Mouse (Mus musculus): ENCODE measurements at regions not wholly inside any gene's neighbourhood (a gene's known extent, or its start where the extent isn't known, plus 50 kb on each side); places are given as distances from the start of the nearest gene placed in this dataset.

- DNase-seq, result no peak
- intact Hi-C loops (cut with DNase I; ENCODE audit: low total_unique reads), result no loop called here
These were observed 293.8 kb upstream of the Npvf start for GRCm38 (mm10) chr6:50948061-50948460.

GRCm38 (mm10) chr6:50949361-50949760 lies 295.1 kb upstream of the Npvf start:
- DNase-seq, result no peak
- intact Hi-C loops (cut with DNase I; ENCODE audit: low total_unique reads), result no loop called here

GRCm38 (mm10) chr6:50949883-50950583 lies 295.8 kb upstream of the Npvf start:
- intact Hi-C loops (cut with DNase I; ENCODE audit: low total_unique reads), result no loop called here
- DNase-seq, result no peak

- no peak for DNase-seq
- intact Hi-C loops (cut with DNase I; ENCODE audit: low total_unique reads), result no loop called here
These were observed 303.2 kb upstream of the Npvf start for GRCm38 (mm10) chr6:50957328-50957900.

GRCm38 (mm10) chr6:50960341-50960740 lies 306.1 kb upstream of the Npvf start:
- intact Hi-C loops (cut with DNase I; ENCODE audit: low total_unique reads), result no loop called here
- no peak for DNase-seq

- no peak for DNase-seq
- intact Hi-C loops (cut with DNase I; ENCODE audit: low total_unique reads), result no loop called here
These were observed 307.4 kb upstream of the Npvf start for GRCm38 (mm10) chr6:50961592-50961991.

GRCm38 (mm10) chr6:50968546-50968945 lies 314.3 kb upstream of the Npvf start:
- intact Hi-C loops (cut with DNase I; ENCODE audit: low total_unique reads), result no loop called here

GRCm38 (mm10) chr6:50969341-50969740 lies 315.1 kb upstream of the Npvf start:
- intact Hi-C loops (cut with DNase I; ENCODE audit: low total_unique reads), result no loop called here
- DNase-seq, result no peak

More at GRCm38 (mm10) chr6:50968546-50968945, 314.3 kb upstream of the Npvf start:
- DNase-seq, result no peak

GRCm38 (mm10) chr6:50969997-50970396 lies 315.8 kb upstream of the Npvf start:
- no peak for DNase-seq
- intact Hi-C loops (cut with DNase I; ENCODE audit: low total_unique reads), result no loop called here

GRCm38 (mm10) chr6:50970770-50971169 lies 316.5 kb upstream of the Npvf start:
- intact Hi-C loops (cut with DNase I; ENCODE audit: low total_unique reads), result no loop called here
- no peak for DNase-seq

GRCm38 (mm10) chr6:50972268-50972667 lies 318.0 kb upstream of the Npvf start:
- no peak for DNase-seq
- intact Hi-C loops (cut with DNase I; ENCODE audit: low total_unique reads), result no loop called here

GRCm38 (mm10) chr6:50973231-50973654 lies 319.0 kb upstream of the Npvf start:
- DNase-seq, result no peak
- intact Hi-C loops (cut with DNase I; ENCODE audit: low total_unique reads), result no loop called here

GRCm38 (mm10) chr6:50973815-50974214 lies 319.6 kb upstream of the Npvf start:
- intact Hi-C loops (cut with DNase I; ENCODE audit: low total_unique reads), result no loop called here
- DNase-seq, result no peak

GRCm38 (mm10) chr6:50974961-50975360 lies 320.7 kb upstream of the Npvf start:
- intact Hi-C loops (cut with DNase I; ENCODE audit: low total_unique reads), result no loop called here
- DNase-seq, result no peak

- intact Hi-C loops (cut with DNase I; ENCODE audit: low total_unique reads), result no loop called here
- no peak for DNase-seq
These were observed 322.7 kb upstream of the Npvf start for GRCm38 (mm10) chr6:50976973-50977372.

GRCm38 (mm10) chr6:50977381-50977780 lies 323.1 kb upstream of the Npvf start:
- intact Hi-C loops (cut with DNase I; ENCODE audit: low total_unique reads), result no loop called here
- no peak for DNase-seq

- DNase-seq, result no peak
- intact Hi-C loops (cut with DNase I; ENCODE audit: low total_unique reads), result no loop called here
These were observed 323.8 kb upstream of the Npvf start for GRCm38 (mm10) chr6:50978016-50978415.

GRCm38 (mm10) chr6:50978571-50978970 lies 324.3 kb upstream of the Npvf start:
- peak; percentile 36 for DNase-seq
- intact Hi-C loops (cut with DNase I; ENCODE audit: low total_unique reads), result no loop called here

GRCm38 (mm10) chr6:50979764-50980163 lies 325.5 kb upstream of the Npvf start:
- intact Hi-C loops (cut with DNase I; ENCODE audit: low total_unique reads), result no loop called here
- no peak for DNase-seq

GRCm38 (mm10) chr6:50980311-50980710 lies 326.1 kb upstream of the Npvf start:
- intact Hi-C loops (cut with DNase I; ENCODE audit: low total_unique reads), result no loop called here
- DNase-seq, result no peak

- DNase-seq, result no peak
- intact Hi-C loops (cut with DNase I; ENCODE audit: low total_unique reads), result no loop called here
These were observed 327.6 kb upstream of the Npvf start for GRCm38 (mm10) chr6:50981702-50982309.

Data from gastrocnemius, postnatal 14 days (tissue).